Mouse (Mus musculus): ENCODE results near the gene Prdm9. TPM values are rescaled to one million over a fixed set of nuclear protein-coding genes. Genes with fewer than 3 reads are reported as not detected.

The Prdm9 gene
- polyA plus RNA-seq, 1 experiment from 2014 or later: 1.3 TPM

GRCm38 (mm10) chr17:15518766-15519165, 45.4 kb downstream of the Prdm9 start:
- no peaks in the 10 kb centered on the region for H3K9me3 ChIP-seq (ENCODE audit: low read length)
- H3K4me3 ChIP-seq (ENCODE audit: low read depth, low read length): no peak overlapping the region
- TF ChIP-seq CTCF (IDR thresholded peaks at IDR 0.05) (no peak), EP300 (IDR thresholded peaks at IDR 0.05) (no peak)
- 94% methylated on average over 1 of the region's 1 CpGs for WGBS
- no peak for ATAC-seq
- no peaks in the 10 kb centered on the region for H3K4me1 ChIP-seq (ENCODE audit: insufficient read depth, low read depth, low read length)
- peaks cover 54% of the 10 kb centered on the region for H3K36me3 ChIP-seq (ENCODE audit: insufficient read depth, low read length)
- no peak overlapping the region for H3K27ac ChIP-seq (ENCODE audit: low read length)
- H3K27me3 ChIP-seq (replicated peaks; ENCODE audit: insufficient read depth, low read length): no peaks in the 10 kb centered on the region
- no peak overlapping the region for H3K4me2 ChIP-seq (replicated peaks; ENCODE audit: low read depth, low read length)
- H3K9ac ChIP-seq (replicated peaks; ENCODE audit: low read depth): no peak overlapping the region
- no peak for DNase-seq (ENCODE audit: low spot score)

GRCm38 (mm10) chr17:15518186-15518585, 46.0 kb downstream of the Prdm9 start:
- DNase-seq (ENCODE audit: low spot score): no peak
- H3K4me2 ChIP-seq (replicated peaks; ENCODE audit: low read depth, low read length): no peak overlapping the region
- H3K36me3 ChIP-seq (ENCODE audit: insufficient read depth, low read length): peaks cover 59% of the 10 kb centered on the region
- ATAC-seq: no peak
- H3K4me3 ChIP-seq (ENCODE audit: low read depth, low read length): no peak overlapping the region
- H3K9ac ChIP-seq (replicated peaks; ENCODE audit: low read depth): no peak overlapping the region
- H3K9me3 ChIP-seq (ENCODE audit: low read length): no peaks in the 10 kb centered on the region
- TF ChIP-seq CTCF (IDR thresholded peaks at IDR 0.05): no peak
- TF ChIP-seq EP300 (IDR thresholded peaks at IDR 0.05): no peak
- H3K4me1 ChIP-seq (ENCODE audit: insufficient read depth, low read depth, low read length): no peaks in the 10 kb centered on the region
- no peaks in the 10 kb centered on the region for H3K27me3 ChIP-seq (replicated peaks; ENCODE audit: insufficient read depth, low read length)
- no peak overlapping the region for H3K27ac ChIP-seq (ENCODE audit: low read length)
- WGBS: 91% methylated on average over 5 of the region's 5 CpGs

GRCm38 (mm10) chr17:15517776-15518175, 46.4 kb downstream of the Prdm9 start:
- Histone ChIP-seq H3K9ac (replicated peaks; ENCODE audit: low read depth) (no peak overlapping the region), H3K4me1 (ENCODE audit: insufficient read depth, low read depth, low read length) (no peaks in the 10 kb centered on the region), H3K4me2 (replicated peaks; ENCODE audit: low read depth, low read length) (no peak overlapping the region), H3K27ac (ENCODE audit: low read length) (no peak overlapping the region), H3K27me3 (replicated peaks; ENCODE audit: insufficient read depth, low read length) (no peaks in the 10 kb centered on the region), H3K36me3 (ENCODE audit: insufficient read depth, low read length) (peaks cover 59% of the 10 kb centered on the region), H3K4me3 (ENCODE audit: low read depth, low read length) (no peak overlapping the region), H3K9me3 (ENCODE audit: low read length) (no peaks in the 10 kb centered on the region)
- 0 out of 2 replicates have a peak, but pooled peaks have one; percentile 8 for TF ChIP-seq CTCF (IDR thresholded peaks at IDR 0.05)
- no peak for TF ChIP-seq EP300 (IDR thresholded peaks at IDR 0.05)
- no peak for DNase-seq (ENCODE audit: low spot score)
- ATAC-seq: no peak
- 59% methylated on average over 5 of the region's 5 CpGs for WGBS

DNA sequence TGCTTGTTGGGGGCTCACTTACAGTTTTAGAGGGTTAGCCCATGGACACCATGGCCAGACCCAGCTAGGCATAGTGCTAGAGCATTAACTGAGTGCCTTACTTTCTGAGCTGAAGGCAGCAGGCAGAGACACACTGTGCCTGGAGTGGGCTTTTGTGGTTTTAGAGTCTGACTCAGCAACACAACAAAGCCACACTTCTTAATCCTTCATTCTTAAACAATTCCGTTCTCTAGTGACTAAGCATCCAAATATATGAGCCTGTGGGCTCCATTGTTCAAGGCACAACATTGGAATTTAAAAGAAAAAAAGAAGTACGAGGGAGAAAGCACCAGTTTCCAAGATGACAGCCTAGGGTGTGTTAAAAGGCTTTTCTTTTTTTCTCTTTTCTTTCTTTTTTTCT, 53.5 kb downstream of the Prdm9 start:
- no peaks in the 10 kb centered on the region for H3K27me3 ChIP-seq (replicated peaks; ENCODE audit: insufficient read depth, low read length)
- no peak overlapping the region for H3K9ac ChIP-seq (replicated peaks; ENCODE audit: low read depth)
- TF ChIP-seq EP300 (IDR thresholded peaks at IDR 0.05) (no peak), CTCF (IDR thresholded peaks at IDR 0.05) (no peak)
- H3K27ac ChIP-seq (ENCODE audit: low read length): no peak overlapping the region
- H3K4me3 ChIP-seq (ENCODE audit: low read depth, low read length): no peak overlapping the region
- no peaks in the 10 kb centered on the region for H3K9me3 ChIP-seq (ENCODE audit: low read length)
- 92% methylated on average over 2 of the region's 2 CpGs for WGBS
- no peak for ATAC-seq
- no peak for DNase-seq (ENCODE audit: low spot score)
- no peaks in the 10 kb centered on the region for H3K4me1 ChIP-seq (ENCODE audit: insufficient read depth, low read depth, low read length)
- H3K36me3 ChIP-seq (ENCODE audit: insufficient read depth, low read length): peaks cover 50% of the 10 kb centered on the region
- no peak overlapping the region for H3K4me2 ChIP-seq (replicated peaks; ENCODE audit: low read depth, low read length)

DNA sequence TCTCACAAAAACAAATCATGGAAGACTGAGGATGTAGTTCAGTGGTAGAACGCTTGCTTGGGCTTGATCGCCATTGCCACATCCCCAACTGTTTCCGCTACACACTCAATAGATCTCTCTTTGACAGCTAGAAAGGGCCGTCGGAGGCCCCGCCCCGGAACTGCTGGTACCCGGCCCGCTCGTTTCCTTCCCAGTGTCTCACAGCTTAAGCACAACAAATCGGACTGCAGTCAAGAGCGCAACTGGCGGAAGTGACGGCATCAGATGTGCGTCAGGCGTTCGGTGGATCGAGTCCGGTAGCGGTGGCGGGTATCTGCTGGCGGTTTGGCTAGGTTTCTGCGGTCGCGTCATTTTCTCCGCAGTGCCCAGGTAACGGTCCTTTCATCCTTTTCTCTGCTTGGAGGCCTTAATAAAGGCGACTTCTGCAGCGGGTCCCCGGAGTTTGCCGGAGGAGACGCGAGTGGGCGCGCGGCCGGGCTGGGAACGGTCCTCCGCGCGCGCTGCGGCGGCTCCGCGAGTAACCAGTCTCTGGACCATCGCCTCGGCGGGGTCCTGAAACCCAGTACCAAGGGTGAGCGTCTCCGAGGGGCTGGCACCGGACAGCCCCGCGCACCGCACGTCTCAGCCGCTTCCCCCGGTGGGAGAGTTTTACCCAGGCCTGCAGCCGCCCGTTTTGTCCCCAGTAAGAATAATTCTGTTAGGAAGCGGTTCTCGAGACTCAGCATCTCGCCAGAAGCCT, 64.3 kb downstream of the Prdm9 start, which contains the start of the genes Psmb1 and Tbp:
Psmb1 (minus strand) TSS at position 96 of the 739 bp plus-strand sequence.
Tbp (plus strand) TSS at position 233 of the 739 bp plus-strand sequence.
- WGBS: 2% methylated on average over 63 of the region's 63 CpGs
- Histone ChIP-seq H3K4me2 (replicated peaks; ENCODE audit: low read depth, low read length) (peak within 1 kb of the TSS; percentile 84), H3K27me3 (replicated peaks; ENCODE audit: insufficient read depth, low read length) (no peaks in the 10 kb centered on the region), H3K9me3 (ENCODE audit: low read length) (no peaks in the 10 kb centered on the region), H3K9ac (replicated peaks; ENCODE audit: low read depth) (peak within 1 kb of the TSS; percentile 88), H3K4me1 (ENCODE audit: insufficient read depth, low read depth, low read length) (peaks cover 19% of the 10 kb centered on the region; the same call in 1 of the 2 replicates), H3K36me3 (ENCODE audit: insufficient read depth, low read length) (peaks cover 11% of the 10 kb centered on the region; the same call in 1 of the 2 replicates), H3K4me3 (ENCODE audit: low read depth, low read length) (peak within 1 kb of the TSS; percentile 92), H3K27ac (ENCODE audit: low read length) (peak within 1 kb of the TSS; percentile 93)
- ATAC-seq (peak; percentile 96), DNase-seq (ENCODE audit: low spot score) (peak; percentile 99)
- TF ChIP-seq CTCF (IDR thresholded peaks at IDR 0.05): no peak
- TF ChIP-seq EP300 (IDR thresholded peaks at IDR 0.05): peak; percentile 68; the same call in 1 of the 2 replicates

- Histone ChIP-seq H3K27me3 (replicated peaks; ENCODE audit: insufficient read depth, low read length) (no peaks in the 10 kb centered on the region), H3K9me3 (ENCODE audit: low read length) (no peaks in the 10 kb centered on the region), H3K9ac (replicated peaks; ENCODE audit: low read depth) (no peak overlapping the region), H3K4me3 (ENCODE audit: low read depth, low read length) (peak overlapping the region; percentile 92), H3K4me1 (ENCODE audit: insufficient read depth, low read depth, low read length) (peaks cover 19% of the 10 kb centered on the region; the same call in 1 of the 2 replicates), H3K4me2 (replicated peaks; ENCODE audit: low read depth, low read length) (peak overlapping the region; percentile 84), H3K27ac (ENCODE audit: low read length) (peak overlapping the region; percentile 93), H3K36me3 (ENCODE audit: insufficient read depth, low read length) (peaks cover under 1% of the 10 kb centered on the region; the same call in 1 of the 2 replicates)
- DNase-seq (ENCODE audit: low spot score) (peak; percentile 19), ATAC-seq (no peak)
- no peak for TF ChIP-seq EP300 (IDR thresholded peaks at IDR 0.05)
- TF ChIP-seq CTCF (IDR thresholded peaks at IDR 0.05): no peak
- whole genome bisulfite sequencing: 46% methylated on average over 7 of the region's 7 CpGs
Measured at GRCm38 (mm10) chr17:15498753-15499113, 65.4 kb downstream of the Prdm9 start.

All from lung, postnatal 0 days (tissue).